Mouse (Mus musculus) midbrain, postnatal 0 days (tissue): ENCODE measurements around the gene Dolk. TPM values are rescaled to one million over a fixed set of nuclear protein-coding genes. Genes with fewer than 3 reads are reported as not detected.

Experiments
- ATAC-seq: fragments of 200-750 bp; cut with Nextera tagmentation; 2 replicates; pipeline ENCODE4 v1.8.0; 2017; ENCODE audit warnings: moderate number of reproducible peaks, mild to moderate bottlenecking, moderate TSS enrichment, moderate library complexity; ENCODE audit not compliant: low FRiP score
- DNase-seq: peaks from one replicate; pipeline ENCODE4 v3.0.0-alpha.2; 2015; ENCODE audit warnings: low spot score
- H3K27ac ChIP-seq: fragments of 300-500 bp; sonication (generic); 2 replicates; pipeline ENCODE4 v1.5.1; 2014; ENCODE audit warnings: low read depth, mild to moderate bottlenecking, low read length, mixed read lengths
- H3K27me3 ChIP-seq: fragments of 300-500 bp; sonication (generic); 2 replicates; pipeline ENCODE4 v1.6.1; 2014; ENCODE audit warnings: low read length, control low read depth, mixed read lengths; ENCODE audit not compliant: insufficient read depth
- H3K36me3 ChIP-seq: fragments of 300-500 bp; sonication (generic); 2 replicates; pipeline ENCODE4 v1.6.1; 2014; ENCODE audit warnings: low read length, control low read depth, mixed read lengths; ENCODE audit not compliant: insufficient read depth
- H3K4me1 ChIP-seq: fragments of 300-500 bp; sonication (generic); 2 replicates; pipeline ENCODE4 v1.6.1; 2014; ENCODE audit warnings: mild to moderate bottlenecking, control low read depth, antibody characterized with exemption, low read length, mixed read lengths; ENCODE audit not compliant: insufficient read depth
- H3K4me2 ChIP-seq: fragments of 300-500 bp; sonication (generic); 2 replicates; pipeline ENCODE4 v1.6.1; 2014; ENCODE audit warnings: low read depth, mild to moderate bottlenecking, low read length, mixed read lengths; ENCODE audit not compliant: poor library complexity, severe bottlenecking
- H3K4me3 ChIP-seq: fragments of 300-500 bp; sonication (generic); 2 replicates; pipeline ENCODE4 v1.5.1; 2014; ENCODE audit warnings: low read depth, mild to moderate bottlenecking, low read length, moderate library complexity
- H3K9ac ChIP-seq: fragments of 300-500 bp; sonication (generic); replicated peaks from 2 replicates; pipeline ENCODE4 v1.6.1; 2014; ENCODE audit warnings: mild to moderate bottlenecking, low read length, moderate library complexity, mixed read lengths; ENCODE audit not compliant: poor library complexity, severe bottlenecking
- H3K9me3 ChIP-seq: fragments of 300-500 bp; sonication (generic); 2 replicates; pipeline ENCODE4 v1.6.1; 2016; ENCODE audit warnings: low read length, control low read depth
- CTCF ChIP-seq: IDR thresholded peaks from 2 replicates; pipeline ENCODE4 v1.5.1; 2016; ENCODE audit warnings: antibody characterized with exemption, mild to moderate bottlenecking
- WGBS: fragments of 180-500 bp; shearing (Covaris S2); extraction: QIAGEN DNeasy Blood & Tissue Kit; methylation state at CpG from one replicate; pipeline ENCODE4 v1.1.7; 2014; 5-methylcytosine and 5-hydroxymethylcytosine counted together
- polyA plus RNA-seq: library from polyadenylated mRNA; unstranded; fragments of >200 nt; fragmentation: Nextera tagmentation; extraction: Ambion mirVana; gene quantifications from 2 replicates; pipeline ENCODE4 v1.2.1, GENCODE M21; 2015
- total RNA-seq: library from RNA; depleted of rRNA; stranded (reverse); fragments of >200 nt; gene quantifications from 2 replicates; pipeline ENCODE4 v1.2.3, GENCODE M21; 2014

The Dolk gene
- total and polyA plus RNA-seq, 2 experiments from 2014 or later: 38.7 to 44.7 TPM

DNA sequence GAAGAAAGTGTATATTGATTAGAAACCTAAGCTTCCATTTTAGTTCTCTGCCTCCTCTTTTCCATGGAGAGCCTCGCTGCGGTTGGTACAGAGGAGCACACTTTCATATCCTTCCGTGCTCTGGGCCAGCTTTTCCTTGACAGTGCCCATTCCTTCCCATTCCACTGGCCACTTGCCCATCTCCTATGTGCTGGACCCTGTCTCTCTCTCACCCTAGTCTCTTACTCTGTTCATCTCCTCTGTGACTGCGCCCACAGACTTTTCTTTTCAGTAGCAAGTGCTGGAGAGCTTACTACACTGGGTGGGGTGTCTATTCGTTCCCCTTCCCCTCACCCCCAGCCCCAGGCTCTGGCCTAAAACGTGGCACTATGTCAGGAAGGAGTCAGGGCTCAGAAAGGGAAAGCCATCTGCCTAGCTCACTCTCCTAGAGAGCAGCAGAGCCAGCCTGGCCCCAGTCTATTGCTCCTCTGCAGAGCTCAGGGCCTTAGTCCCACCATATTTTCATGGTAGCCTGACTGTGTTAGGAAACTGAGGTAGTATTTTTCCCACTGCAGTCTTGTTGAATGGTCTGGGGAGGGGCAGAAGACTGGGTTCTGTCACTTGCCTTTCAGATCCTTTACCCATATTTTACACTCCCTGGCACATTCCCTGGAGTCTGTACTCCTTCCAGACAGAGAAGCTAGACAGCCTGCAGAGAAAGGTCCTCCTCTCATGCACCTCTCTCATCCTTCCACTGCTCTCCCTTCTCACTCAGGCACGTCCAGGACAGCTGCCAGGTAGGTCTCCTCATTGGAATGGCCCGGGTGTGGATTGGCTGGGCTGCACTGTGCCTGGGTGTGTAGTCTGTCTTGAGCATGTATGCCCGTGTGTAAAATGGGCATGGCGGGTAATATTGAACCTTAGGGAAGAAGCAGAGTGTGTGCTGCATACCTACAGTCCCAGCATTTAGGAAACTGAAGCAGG is 35.7 kb downstream of the Dolk start:
- Histone ChIP-seq H3K9me3 (no peaks in the 10 kb centered on the region), H3K9ac (no peak overlapping the region), H3K27ac (no peak overlapping the region; the same call in 1 of the 2 replicates), H3K27me3 (no peaks in the 10 kb centered on the region), H3K4me2 (no peak overlapping the region), H3K4me1 (no peaks in the 10 kb centered on the region), H3K36me3 (peaks cover 43% of the 10 kb centered on the region), H3K4me3 (no peak overlapping the region)
- TF ChIP-seq CTCF: no peak
- ATAC-seq: no peak
- DNase-seq: no peak
- WGBS: 88% methylated on average over 10 of the region's 10 CpGs

DNA sequence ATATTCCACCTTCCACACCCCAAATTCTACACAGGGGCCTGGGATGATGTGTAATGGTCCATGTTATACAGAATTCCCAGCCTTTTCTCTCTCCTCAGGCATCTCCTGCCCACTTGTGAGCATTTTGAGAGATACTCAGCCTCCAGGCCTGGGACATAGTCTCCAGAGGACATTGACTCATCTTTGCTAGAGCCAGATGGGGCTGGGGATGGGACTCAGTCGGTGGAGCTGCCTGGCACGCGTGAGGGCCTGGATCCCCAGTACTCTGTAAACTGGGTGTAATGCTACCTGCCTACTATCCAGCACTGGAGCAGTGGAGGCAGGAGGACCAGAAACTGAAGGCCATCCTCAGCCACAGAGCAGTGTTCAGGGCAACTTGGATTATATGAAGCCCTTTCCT is 37.0 kb downstream of the Dolk start:
- Histone ChIP-seq H3K4me2 (no peak overlapping the region), H3K4me1 (no peaks in the 10 kb centered on the region), H3K4me3 (no peak overlapping the region), H3K9ac (no peak overlapping the region), H3K27me3 (no peaks in the 10 kb centered on the region), H3K9me3 (no peaks in the 10 kb centered on the region), H3K27ac (no peak overlapping the region), H3K36me3 (peaks cover 37% of the 10 kb centered on the region)
- WGBS: 92% methylated on average over 3 of the region's 3 CpGs
- ATAC-seq (no peak), DNase-seq (no peak)
- no peak for TF ChIP-seq CTCF

DNA sequence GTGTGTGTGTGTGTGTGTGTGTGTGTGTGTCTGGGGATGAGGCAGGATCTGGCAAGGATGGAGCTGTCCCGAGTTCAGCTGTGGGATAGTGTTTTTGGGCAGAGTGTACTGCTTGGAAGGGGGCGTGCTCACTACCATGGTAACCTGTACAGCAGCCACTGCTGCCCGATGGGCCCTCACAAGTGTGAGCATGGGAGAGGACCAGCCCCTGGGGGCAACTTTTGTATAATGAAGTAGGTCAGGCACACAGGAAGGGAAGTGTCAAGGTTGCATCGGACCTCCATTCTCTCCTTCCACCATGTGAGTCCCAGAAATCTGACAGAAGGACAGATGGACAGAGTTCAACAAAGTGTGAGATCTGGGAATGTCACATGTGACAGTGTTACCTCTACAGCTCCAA is 38.5 kb downstream of the Dolk start:
- DNase-seq: no peak
- Histone ChIP-seq H3K27ac (no peak overlapping the region), H3K9ac (no peak overlapping the region), H3K4me1 (no peaks in the 10 kb centered on the region), H3K4me3 (no peak overlapping the region), H3K4me2 (no peak overlapping the region), H3K36me3 (peaks cover 43% of the 10 kb centered on the region), H3K9me3 (no peaks in the 10 kb centered on the region), H3K27me3 (no peaks in the 10 kb centered on the region)
- no peak for ATAC-seq
- 59% methylated on average over 4 of the region's 4 CpGs for WGBS
- TF ChIP-seq CTCF: no peak

DNA sequence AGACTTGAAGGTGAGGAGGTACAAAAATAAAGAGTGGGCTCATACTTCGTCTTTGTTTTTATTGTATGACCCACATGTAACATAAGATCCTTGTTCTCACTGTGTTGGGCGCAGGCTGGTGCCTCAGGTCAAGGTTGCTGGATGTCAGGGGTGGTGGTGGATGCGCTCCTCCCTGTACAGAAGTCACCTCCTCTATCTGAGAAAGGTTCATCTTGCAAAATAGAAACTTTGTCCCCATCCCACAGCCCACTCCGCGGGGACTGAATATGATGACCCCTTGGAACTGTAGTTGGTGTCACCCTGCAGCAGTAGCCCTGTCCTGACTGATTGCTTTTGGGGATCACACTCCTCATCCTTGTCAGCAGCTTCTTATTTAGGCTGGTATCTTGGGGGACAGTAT is 39.1 kb downstream of the Dolk start:
- Histone ChIP-seq H3K9me3 (no peaks in the 10 kb centered on the region), H3K4me3 (no peak overlapping the region), H3K4me2 (no peak overlapping the region), H3K36me3 (peaks cover 40% of the 10 kb centered on the region), H3K9ac (no peak overlapping the region), H3K27ac (no peak overlapping the region), H3K27me3 (no peaks in the 10 kb centered on the region), H3K4me1 (no peaks in the 10 kb centered on the region)
- DNase-seq (no peak), ATAC-seq (no peak)
- no peak for TF ChIP-seq CTCF
- 95% methylated on average over 5 of the region's 5 CpGs for WGBS

DNA sequence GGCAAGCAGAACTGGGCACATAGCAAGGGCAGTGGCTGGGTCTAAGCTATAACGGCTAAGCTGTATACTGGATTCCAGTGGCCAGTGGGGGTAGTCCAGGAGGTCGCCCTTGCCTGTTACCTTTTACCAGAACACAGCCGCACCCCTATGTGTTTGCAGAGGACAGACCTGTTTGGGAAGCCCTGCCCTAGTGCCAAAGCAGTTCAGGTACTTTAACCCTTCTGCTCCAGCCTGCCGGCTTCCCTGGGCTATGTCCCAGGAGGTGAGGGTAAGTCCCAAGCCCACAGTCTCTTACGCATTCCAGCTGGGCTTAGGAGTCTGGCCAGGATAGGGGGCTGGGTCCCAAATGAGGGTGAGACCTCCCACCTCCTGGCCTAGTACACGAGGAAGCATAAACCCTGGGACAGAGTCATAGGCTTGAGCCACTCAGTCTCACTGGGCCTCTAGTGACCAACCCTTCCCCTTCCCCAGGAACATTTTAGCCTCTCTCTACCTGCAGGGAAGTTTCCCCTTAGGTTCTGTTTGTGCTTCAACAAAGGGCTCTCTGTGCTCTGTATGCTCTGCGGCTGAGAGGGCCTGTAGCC is 41.4 kb downstream of the Dolk start:
- H3K4me1 ChIP-seq: no peaks in the 10 kb centered on the region
- H3K27ac ChIP-seq: no peak overlapping the region
- no peak overlapping the region for H3K4me3 ChIP-seq
- no peak for TF ChIP-seq CTCF
- no peaks in the 10 kb centered on the region for H3K9me3 ChIP-seq
- H3K27me3 ChIP-seq: no peaks in the 10 kb centered on the region
- no peak overlapping the region for H3K4me2 ChIP-seq
- WGBS: 77% methylated on average over 7 of the region's 7 CpGs
- no peak for ATAC-seq
- peaks cover 38% of the 10 kb centered on the region for H3K36me3 ChIP-seq
- DNase-seq: no peak
- no peak overlapping the region for H3K9ac ChIP-seq

DNA sequence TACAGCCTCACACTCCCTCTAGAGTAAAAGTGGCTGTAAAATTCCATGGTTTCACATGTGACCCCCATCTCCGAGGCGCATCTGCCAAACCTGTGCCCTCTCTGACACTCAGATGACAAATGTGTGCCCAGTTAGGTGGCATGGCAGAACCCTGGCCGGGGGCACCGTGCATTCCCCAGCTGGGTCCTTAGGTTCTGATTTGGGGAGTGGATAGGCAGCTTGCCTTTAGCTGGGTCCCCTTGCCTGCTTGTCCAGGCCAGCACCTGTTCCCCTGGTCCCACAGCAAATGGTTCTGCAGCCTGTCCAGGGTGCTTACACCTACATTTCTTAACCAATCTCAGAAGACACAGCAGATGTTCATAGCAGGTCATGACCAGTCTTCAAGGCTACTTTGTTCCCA is 42.7 kb downstream of the Dolk start:
- Histone ChIP-seq H3K4me2 (no peak overlapping the region), H3K27ac (no peak overlapping the region), H3K4me3 (no peak overlapping the region), H3K36me3 (peaks cover 26% of the 10 kb centered on the region), H3K9me3 (no peaks in the 10 kb centered on the region), H3K27me3 (no peaks in the 10 kb centered on the region), H3K4me1 (peaks cover 9% of the 10 kb centered on the region), H3K9ac (no peak overlapping the region)
- DNase-seq (no peak), ATAC-seq (no peak)
- 87% methylated on average over 4 of the region's 4 CpGs for WGBS
- TF ChIP-seq CTCF: no peak
